Mouse (Mus musculus) cortical plate, adult 2 months (tissue): ENCODE results near the gene Enthd1. TPM values are rescaled to one million over a fixed set of nuclear protein-coding genes. Genes with fewer than 3 reads are reported as not detected.
"Not testable (repeated sequence)": the region's sequence is repeated elsewhere in the genome, so short reads cannot be mapped to it uniquely, and the experiment has no call there.

Source experiments
- H3K27ac ChIP-seq: fragments of 200-500 bp; 2 replicates; pipeline ENCODE4 v1.5.1; 2012; ENCODE audit warnings: low read length, control low read depth, inconsistent platforms; ENCODE audit not compliant: insufficient read depth
- H3K4me1 ChIP-seq: fragments of 200-500 bp; 2 replicates; pipeline ENCODE4 v1.6.1; 2011; ENCODE audit warnings: low read length; ENCODE audit not compliant: control insufficient read depth, insufficient read depth
- H3K4me3 ChIP-seq: fragments of 200-500 bp; 2 replicates; pipeline ENCODE4 v1.5.1; 2011; ENCODE audit warnings: mild to moderate bottlenecking, low read length, control low read depth; ENCODE audit not compliant: insufficient read depth
- CTCF ChIP-seq: fragments of 200-500 bp; IDR thresholded peaks from 2 replicates; pipeline ENCODE4 v1.5.1; 2011; ENCODE audit warnings: mild to moderate bottlenecking, control low read depth, low read length; ENCODE audit not compliant: insufficient read depth; ENCODE audit errors: extremely low read depth
- POLR2A ChIP-seq: fragments of 200-500 bp; IDR thresholded peaks from 2 replicates; pipeline ENCODE4 v1.6.1; 2011; ENCODE audit warnings: mild to moderate bottlenecking, low read length, control low read depth; ENCODE audit not compliant: insufficient read depth; ENCODE audit errors: extremely low read depth
- polyA plus RNA-seq: library from polyadenylated mRNA; depleted of rRNA; stranded (reverse); fragments of >200 nt; gene quantifications from 2 replicates; pipeline ENCODE4 v1.2.3, GENCODE M21; 2012

The Enthd1 gene
- polyA plus RNA-seq, 1 experiment = not detected

DNA sequence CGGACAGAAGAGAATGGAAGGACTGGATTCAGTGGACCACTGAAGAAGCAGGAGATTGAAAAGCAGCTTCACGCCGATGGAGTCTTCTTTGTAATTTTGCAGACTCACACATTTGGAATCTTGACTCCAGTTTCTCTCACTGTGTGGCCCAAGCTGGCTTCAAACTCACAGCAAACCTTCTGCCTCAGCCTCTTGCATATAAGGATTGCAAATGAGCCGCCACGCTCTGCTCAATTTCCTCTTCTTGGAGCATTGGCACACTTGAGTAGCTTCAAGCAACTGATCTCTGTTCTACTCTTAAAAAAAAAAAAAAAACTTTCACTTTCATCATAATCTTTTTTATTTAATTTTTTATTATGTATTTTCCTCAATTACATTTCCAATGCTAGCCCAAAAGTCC lies 45.0 kb downstream of the Enthd1 start:
- TF ChIP-seq CTCF (no peak), POLR2A (no peak)
- Histone ChIP-seq H3K4me3 (no peak overlapping the region), H3K4me1 (peaks cover 4% of the 10 kb centered on the region; the same call in 1 of the 2 replicates), H3K27ac (no peak overlapping the region)

DNA sequence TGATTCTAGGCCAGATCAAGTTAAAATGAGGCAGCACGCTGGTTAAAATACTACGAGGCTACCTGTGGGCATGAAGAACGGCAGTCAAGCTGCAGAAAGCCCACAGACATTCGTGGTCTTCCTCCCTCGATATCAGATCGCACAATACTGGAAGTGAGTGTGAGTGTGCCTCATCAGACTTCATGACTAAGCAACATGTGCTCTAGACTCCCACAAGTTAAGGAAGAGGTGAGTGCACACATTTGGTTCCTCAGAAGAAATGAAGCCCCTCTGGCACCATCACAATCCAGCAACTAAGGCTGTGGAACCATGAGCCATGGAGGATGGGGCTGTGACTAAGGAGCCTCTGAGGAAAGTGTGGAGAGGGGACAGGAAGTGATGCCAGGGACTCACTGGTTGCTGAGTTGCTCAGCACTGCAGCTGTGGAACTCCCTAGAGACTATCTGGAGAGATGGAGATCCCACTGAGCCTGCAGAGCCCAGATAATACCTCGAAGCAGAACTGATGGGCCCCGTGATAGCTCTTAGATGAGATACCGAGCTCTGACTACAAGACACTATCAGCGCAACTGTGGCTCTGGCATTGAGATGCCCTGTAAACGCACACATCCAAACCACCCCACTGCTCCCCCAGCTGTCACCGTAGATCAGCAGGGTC lies 46.3 kb downstream of the Enthd1 start:
- no peak overlapping the region for H3K4me3 ChIP-seq
- H3K27ac ChIP-seq = no peak overlapping the region
- H3K4me1 ChIP-seq = peaks cover 4% of the 10 kb centered on the region; the same call in 1 of the 2 replicates
- TF ChIP-seq POLR2A = no peak
- TF ChIP-seq CTCF = no peak

DNA sequence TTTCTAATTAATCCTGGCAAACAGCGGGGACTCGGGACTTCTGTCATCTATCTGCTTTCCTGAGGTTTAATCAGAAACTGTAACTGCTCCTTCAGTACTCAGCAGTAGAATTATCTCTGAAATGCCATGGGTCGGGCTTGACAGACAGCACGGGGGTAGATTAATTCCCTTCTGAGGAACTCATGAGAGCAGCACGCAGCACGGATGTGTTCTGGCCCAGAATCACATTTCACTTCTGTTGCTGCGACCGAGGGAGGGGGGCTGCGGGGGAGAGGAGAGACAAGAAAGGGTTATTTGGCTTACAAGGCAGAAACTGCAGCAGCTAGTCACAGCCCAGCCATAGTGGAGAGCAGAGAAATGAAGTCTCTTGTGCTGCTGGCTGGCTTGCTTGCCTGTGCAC lies 47.0 kb downstream of the Enthd1 start:
- Histone ChIP-seq H3K4me1 (peaks cover 4% of the 10 kb centered on the region; the same call in 1 of the 2 replicates), H3K4me3 (no peak overlapping the region), H3K27ac (no peak overlapping the region)
- TF ChIP-seq CTCF (no peak), POLR2A (no peak)

GRCm38 (mm10) chr15:80516525-80516924 lies 48.4 kb downstream of the Enthd1 start:
- Histone ChIP-seq H3K4me1 (0 out of 2 replicates have a peak, but pooled peaks cover 2% of the 10 kb centered on the region), H3K27ac (no peak overlapping the region), H3K4me3 (no peak overlapping the region)
- TF ChIP-seq POLR2A (no peak), CTCF (no peak)

- Histone ChIP-seq H3K4me1 (0 out of 2 replicates have a peak, but pooled peaks cover 1% of the 10 kb centered on the region), H3K4me3 (no peak overlapping the region), H3K27ac (no peak overlapping the region)
- TF ChIP-seq CTCF (no peak), POLR2A (no peak)
These were observed 59.9 kb downstream of the Enthd1 start for GRCm38 (mm10) chr15:80505086-80505485.

DNA sequence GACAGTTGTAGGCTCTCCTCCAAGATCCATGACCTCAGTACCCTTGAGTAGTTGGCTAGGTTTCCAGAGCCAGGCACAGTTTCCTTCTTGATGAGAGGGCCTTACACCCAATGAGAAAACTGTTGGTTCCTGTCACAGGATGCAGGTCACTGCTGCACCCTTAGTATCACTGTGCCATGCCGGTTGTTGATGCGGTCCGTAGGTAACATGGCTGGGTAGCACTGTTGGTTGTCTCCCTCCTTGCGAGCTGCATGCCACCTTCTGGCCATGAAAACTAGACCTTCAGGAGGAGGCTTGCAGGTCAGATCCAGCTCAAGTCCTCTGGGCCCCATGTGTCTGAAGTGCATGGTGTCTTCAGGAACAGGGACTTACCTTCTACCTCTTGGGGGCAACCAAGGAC lies 61.8 kb downstream of the Enthd1 start:
- H3K4me3 ChIP-seq, H3K27ac ChIP-seq, H3K4me1 ChIP-seq: not testable (repeated sequence)

DNA sequence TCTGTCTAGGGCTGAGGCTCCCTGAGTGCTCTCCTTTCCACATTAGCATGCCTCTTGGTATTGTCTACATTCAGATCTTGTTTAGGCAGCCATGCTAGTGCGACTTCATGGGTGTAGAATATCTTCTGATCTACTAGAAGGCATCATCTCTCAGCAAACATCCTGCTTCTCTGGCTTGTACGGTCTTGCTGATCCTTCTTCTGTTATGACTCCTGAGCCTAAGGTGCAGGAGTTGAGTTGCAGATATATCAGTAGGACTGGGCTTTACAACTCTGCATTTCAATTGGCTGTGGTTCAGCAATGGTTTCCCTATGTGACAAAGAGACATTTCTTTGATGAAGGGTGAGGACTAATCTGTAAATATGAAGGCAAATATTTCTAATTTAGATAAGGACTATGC lies 62.2 kb downstream of the Enthd1 start:
- H3K4me3 ChIP-seq = no peak overlapping the region
- H3K27ac ChIP-seq = no peak overlapping the region
- TF ChIP-seq CTCF (no peak), POLR2A (no peak)
- H3K4me1 ChIP-seq = 0 out of 2 replicates have a peak, but pooled peaks cover 1% of the 10 kb centered on the region

DNA sequence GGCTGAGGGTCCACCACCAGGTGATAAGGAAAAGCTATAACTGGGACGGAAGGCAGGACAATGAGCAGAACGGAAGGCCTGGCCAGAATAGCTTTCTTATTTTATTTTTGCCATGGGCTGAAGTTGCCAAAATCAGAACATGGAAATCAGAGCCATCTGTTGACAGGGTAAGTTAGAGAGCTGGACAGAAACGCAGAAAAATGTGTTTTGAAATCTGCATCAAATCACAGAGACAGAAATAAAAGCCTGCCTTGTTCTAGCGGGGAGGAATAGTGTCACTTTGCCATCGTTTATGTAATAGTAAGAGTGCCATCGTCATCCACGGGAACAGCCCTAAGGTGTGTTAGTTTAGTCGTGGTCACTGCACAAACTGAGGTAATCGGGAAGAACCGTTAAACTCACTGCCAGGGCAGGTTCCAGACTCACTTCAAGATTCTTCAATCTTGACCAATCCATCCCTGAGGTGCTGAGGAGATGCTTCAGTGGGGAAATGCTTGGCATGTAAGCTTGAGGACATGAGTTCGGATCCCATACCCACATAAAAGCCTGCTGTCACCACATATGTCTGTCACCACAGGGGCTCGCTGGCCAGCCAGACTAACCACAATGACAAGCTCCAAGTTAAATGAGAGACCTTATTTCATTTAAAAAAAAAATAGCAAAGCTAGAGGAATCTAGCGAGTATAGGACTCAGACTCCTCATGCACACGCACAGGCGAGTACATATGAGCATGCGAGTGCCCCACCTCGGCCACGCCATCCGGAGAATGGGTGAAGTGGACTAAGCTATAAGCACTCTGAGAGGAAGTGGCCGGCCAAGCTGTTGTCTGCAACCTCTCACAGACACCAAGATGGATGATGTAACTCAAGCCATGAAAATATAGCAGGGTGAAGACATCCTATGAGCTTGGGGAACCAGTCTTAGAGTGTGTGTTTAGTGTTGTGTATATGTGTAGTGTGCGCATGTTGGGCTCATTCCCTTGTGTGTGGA lies 63.6 kb downstream of the Enthd1 start:
- H3K27ac ChIP-seq = 0 out of 2 replicates have a peak overlapping the region, but pooled peaks have one; percentile 5
- 0 out of 2 replicates have a peak, but pooled peaks cover 1% of the 10 kb centered on the region for H3K4me1 ChIP-seq
- no peak for TF ChIP-seq POLR2A
- no peak for TF ChIP-seq CTCF
- H3K4me3 ChIP-seq = no peak overlapping the region

GRCm38 (mm10) chr15:80500426-80500825 lies 64.5 kb downstream of the Enthd1 start:
- Histone ChIP-seq H3K4me1 (0 out of 2 replicates have a peak, but pooled peaks cover 1% of the 10 kb centered on the region), H3K4me3 (no peak overlapping the region), H3K27ac (no peak overlapping the region)
- TF ChIP-seq POLR2A (no peak), CTCF (no peak)

GRCm38 (mm10) chr15:80497733-80498132 lies 67.2 kb downstream of the Enthd1 start:
- not testable (repeated sequence) for H3K4me3 ChIP-seq, H3K4me1 ChIP-seq, H3K27ac ChIP-seq
